Mouse (Mus musculus) activated CD4-positive, CD25-positive, alpha-beta regulatory T cell, adult 4 months (primary cell): ENCODE results near the gene Zfp652. TPM values are rescaled to one million over a fixed set of nuclear protein-coding genes. Genes with fewer than 3 reads are reported as not detected.
A peak's percentile ranks its signal among the peaks of the same experiment; 100 is the strongest.

ENCODE experiments used
- ATAC-seq: one replicate; pipeline ENCODE4 v1.8.0; 2017
- polyA plus RNA-seq, 2 experiments: library from polyadenylated mRNA; unstranded; fragments of 100-300 nt; shearing (Covaris generic); gene quantifications; one replicate each; pipeline ENCODE4 v1.2.1; 2017

Zfp652 gene
- polyA plus RNA-seq, 2 experiments from 2014 or later, result 9.6 to 13.0 TPM

- no peak for ATAC-seq
These were observed 120.6 kb downstream of the Zfp652 start for GRCm38 (mm10) chr11:95833006-95833570.

GRCm38 (mm10) chr11:95833631-95834142 is 121.2 kb downstream of the Zfp652 start:
- peak; percentile 3 for ATAC-seq

- ATAC-seq, result peak; percentile 57
These were observed 121.7 kb downstream of the Zfp652 start for GRCm38 (mm10) chr11:95834143-95834667.

- peak; percentile 40 for ATAC-seq
These were observed 122.6 kb downstream of the Zfp652 start for GRCm38 (mm10) chr11:95834742-95835710.

- ATAC-seq, result no peak
These were observed 123.4 kb downstream of the Zfp652 start for GRCm38 (mm10) chr11:95835832-95836231.

GRCm38 (mm10) chr11:95836433-95836832 is 124.0 kb downstream of the Zfp652 start:
- ATAC-seq, result no peak

- no peak for ATAC-seq
These were observed 124.6 kb downstream of the Zfp652 start, which contains the start of gene Gngt2 for GRCm38 (mm10) chr11:95837059-95837458. Gngt2 (plus strand) TSS chr11:95837216.

GRCm38 (mm10) chr11:95838598-95838997 is 126.1 kb downstream of the Zfp652 start:
- no peak for ATAC-seq

GRCm38 (mm10) chr11:95838999-95839868 is 126.8 kb downstream of the Zfp652 start:
- ATAC-seq, result no peak

GRCm38 (mm10) chr11:95840694-95841497 is 128.4 kb downstream of the Zfp652 start:
- ATAC-seq, result no peak

GRCm38 (mm10) chr11:95841498-95841830 is 129.0 kb downstream of the Zfp652 start:
- ATAC-seq, result no peak

- ATAC-seq, result peak; percentile 93
These were observed 129.7 kb downstream of the Zfp652 start, which contains the start of gene Abi3 for GRCm38 (mm10) chr11:95842074-95842681. Abi3 (minus strand) TSS chr11:95842476.

- no peak for ATAC-seq
These were observed 130.5 kb downstream of the Zfp652 start for GRCm38 (mm10) chr11:95842953-95843352.

GRCm38 (mm10) chr11:95843421-95843950 is 131.0 kb downstream of the Zfp652 start:
- ATAC-seq, result no peak

GRCm38 (mm10) chr11:95844935-95845334 is 132.5 kb downstream of the Zfp652 start:
- ATAC-seq, result no peak

- ATAC-seq, result no peak
These were observed 138.4 kb downstream of the Zfp652 start for GRCm38 (mm10) chr11:95850898-95851297.

- no peak for ATAC-seq
These were observed 141.2 kb downstream of the Zfp652 start for GRCm38 (mm10) chr11:95853684-95854083.

- no peak for ATAC-seq
These were observed 144.8 kb downstream of the Zfp652 start for GRCm38 (mm10) chr11:95857306-95857705.

- no peak for ATAC-seq
These were observed 145.4 kb downstream of the Zfp652 start for GRCm38 (mm10) chr11:95857716-95858527.
